Comparison of ENCODE assay signal across 25 mouse cellular contexts in the genomic region with DNA sequence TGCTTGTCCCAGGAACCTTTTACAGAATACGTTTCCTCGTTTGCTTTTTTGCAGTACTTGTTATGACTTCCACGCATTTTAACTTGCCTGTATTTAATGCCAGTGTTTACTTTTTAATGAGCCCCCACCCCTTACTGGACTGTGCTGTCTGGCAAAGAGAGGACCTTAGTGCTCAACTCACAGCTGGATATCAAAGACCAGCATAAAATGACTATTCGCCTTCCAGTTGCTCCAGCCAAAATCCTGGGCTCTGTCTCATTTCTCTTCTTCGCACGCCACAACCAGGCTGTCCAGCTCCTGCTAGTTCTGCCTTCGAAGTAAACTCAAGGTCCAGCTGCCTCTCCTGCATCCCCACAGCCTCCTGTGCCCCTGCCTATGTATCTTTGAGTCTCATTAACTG.
DNase-seq lines count a peak whose midpoint lies in the region; ATAC-seq and TF ChIP-seq lines count a peak whose summit lies in the region.
"Had no signal": no experiment of that assay in that cellular context is flagged by ENCODE, and none has a peak within 500 bp of the region (broad histone marks: within the 10 kb centered on the region; RNA-seq: fewer than 3 reads in every experiment).

No protein-coding gene starts in this region.

- WGBS in intestine, embryonic 14.5 days: 37% methylated on average over 7 of the region's 7 CpGs
- 47% methylated on average over 7 of the region's 7 CpGs for WGBS in intestine, postnatal 0 days
- 31% methylated on average over 7 of the region's 7 CpGs for WGBS in lung, embryonic 15.5 days
- WGBS in stomach, embryonic 14.5 days: 32% methylated on average over 7 of the region's 7 CpGs
- 24% methylated on average over 7 of the region's 7 CpGs for WGBS in stomach, postnatal 0 days
- 65% methylated on average over 7 of the region's 7 CpGs for WGBS in forebrain, embryonic 14.5 days

- no peak for DNase-seq in intestine, embryonic 14.5 days (ENCODE audit: low spot score)
- DNase-seq in lung, postnatal 25 days (ENCODE audit: low spot score): no peak
- DNase-seq in stomach, postnatal 0 days (ENCODE audit: low spot score): no peak
- DNase-seq in forebrain, embryonic 14.5 days (ENCODE audit: low spot score): no peak
- DNase-seq: adrenal gland, postnatal 10 days; adrenal gland, postnatal 36 days; B cell, adult 2 months; cerebellum, adult 18-20 months; cerebellum, adult 9-10 months; cerebellum, postnatal 14 days; forebrain, postnatal 0 days; gastrocnemius, adult 2 months; gastrocnemius, postnatal 14 days; heart, adult 18-20 months; heart, postnatal 14 days; heart, postnatal 4 days had no signal

- H3K9ac ChIP-seq in intestine, embryonic 14.5 days (ENCODE audit: low read length): 0 out of 2 replicates have a peak overlapping the region, but pooled peaks have one; percentile 5
- no peak overlapping the region for H3K9ac ChIP-seq in intestine, postnatal 0 days (ENCODE audit: low read depth, low read length)
- no peak overlapping the region for H3K9ac ChIP-seq in lung, embryonic 15.5 days
- H3K9ac ChIP-seq in stomach, embryonic 14.5 days (replicated peaks; ENCODE audit: low read depth, low read length): no peak overlapping the region
- H3K9ac ChIP-seq in stomach, postnatal 0 days (ENCODE audit: low read length): no peak overlapping the region
- no peak overlapping the region for H3K9ac ChIP-seq in forebrain, embryonic 14.5 days (ENCODE audit: low read length)
- H3K9ac ChIP-seq: forebrain, embryonic 13.5 days; forebrain, postnatal 0 days; heart, embryonic 13.5 days; hindbrain, embryonic 14.5 days had no signal

- no peak for ATAC-seq in intestine, embryonic 14.5 days (replicated peaks; ENCODE audit: low FRiP score, low TSS enrichment, low read depth)
- no peak for ATAC-seq in intestine, postnatal 0 days
- ATAC-seq in lung, embryonic 15.5 days (ENCODE audit: borderline replicate concordance, extremely low read depth, low FRiP score, low TSS enrichment): peak; percentile 43; the same call in 1 of the 2 replicates
- ATAC-seq in stomach, embryonic 14.5 days (ENCODE audit: insufficient number of reproducible peaks, insufficient read depth, low FRiP score, low read depth): no peak
- ATAC-seq in stomach, postnatal 0 days (ENCODE audit: low FRiP score, low TSS enrichment): peak; percentile 28; the same call in 1 of the 2 replicates
- ATAC-seq in forebrain, embryonic 14.5 days: no peak
- ATAC-seq: forebrain, embryonic 13.5 days; forebrain, postnatal 0 days; Patski had no signal

- no peak for TF ChIP-seq CTCF in intestine, postnatal 0 days (IDR thresholded peaks at IDR 0.05; ENCODE audit: low read depth)
- no peak for TF ChIP-seq CTCF in stomach, postnatal 0 days (IDR thresholded peaks at IDR 0.05; ENCODE audit: low read depth)

- no peaks in the 10 kb centered on the region for H3K36me3 ChIP-seq in intestine, embryonic 14.5 days (ENCODE audit: control insufficient read depth, insufficient read depth, low read length)
- no peaks in the 10 kb centered on the region for H3K36me3 ChIP-seq in intestine, postnatal 0 days (ENCODE audit: control insufficient read depth, insufficient read depth)
- no peaks in the 10 kb centered on the region for H3K36me3 ChIP-seq in lung, embryonic 15.5 days
- H3K36me3 ChIP-seq in stomach, embryonic 14.5 days (ENCODE audit: control insufficient read depth, insufficient read depth, low read length): no peaks in the 10 kb centered on the region
- H3K36me3 ChIP-seq in stomach, postnatal 0 days (ENCODE audit: control insufficient read depth, insufficient read depth, low read length): no peaks in the 10 kb centered on the region
- no peaks in the 10 kb centered on the region for H3K36me3 ChIP-seq in forebrain, embryonic 14.5 days (ENCODE audit: control insufficient read depth, insufficient read depth, low read length)
- H3K36me3 ChIP-seq: forebrain, embryonic 10.5 days; G1E; heart, embryonic 13.5 days had no signal

- no peaks in the 10 kb centered on the region for H3K9me3 ChIP-seq in intestine, embryonic 14.5 days (ENCODE audit: control insufficient read depth, low read length)
- H3K9me3 ChIP-seq in intestine, postnatal 0 days (ENCODE audit: control insufficient read depth): no peaks in the 10 kb centered on the region
- no peaks in the 10 kb centered on the region for H3K9me3 ChIP-seq in lung, embryonic 15.5 days
- H3K9me3 ChIP-seq in stomach, embryonic 14.5 days (ENCODE audit: control insufficient read depth, low read depth, low read length): no peaks in the 10 kb centered on the region
- no peaks in the 10 kb centered on the region for H3K9me3 ChIP-seq in stomach, postnatal 0 days (ENCODE audit: control insufficient read depth, low read length)
- no peaks in the 10 kb centered on the region for H3K9me3 ChIP-seq in forebrain, embryonic 14.5 days (replicated peaks; ENCODE audit: control insufficient read depth, low read length)
- H3K9me3 ChIP-seq: forebrain, embryonic 10.5 days; forebrain, embryonic 13.5 days; heart, embryonic 13.5 days had no signal

- 0 out of 2 replicates have a peak overlapping the region, but pooled peaks have one; percentile 59 for H3K27ac ChIP-seq in intestine, embryonic 14.5 days (ENCODE audit: low read depth)
- H3K27ac ChIP-seq in intestine, postnatal 0 days (ENCODE audit: low read depth, low read length): no peak overlapping the region
- peak overlapping the region; percentile 54 for H3K27ac ChIP-seq in lung, embryonic 15.5 days
- peak overlapping the region; percentile 82 for H3K27ac ChIP-seq in stomach, embryonic 14.5 days (ENCODE audit: low read length)
- peak overlapping the region; percentile 40; the same call in 1 of the 2 replicates for H3K27ac ChIP-seq in stomach, postnatal 0 days (replicated peaks)
- H3K27ac ChIP-seq in forebrain, embryonic 14.5 days (ENCODE audit: low read depth, low read length): no peak overlapping the region
- H3K27ac ChIP-seq: forebrain, embryonic 10.5 days; forebrain, embryonic 13.5 days; gastrocnemius, adult 2 months; hindbrain, embryonic 14.5 days had no signal

- no peak overlapping the region for H3K4me2 ChIP-seq in intestine, embryonic 14.5 days (ENCODE audit: low read length)
- no peak overlapping the region for H3K4me2 ChIP-seq in intestine, postnatal 0 days (replicated peaks; ENCODE audit: low read depth)
- H3K4me2 ChIP-seq in lung, embryonic 15.5 days: no peak overlapping the region
- no peak overlapping the region for H3K4me2 ChIP-seq in stomach, embryonic 14.5 days (replicated peaks; ENCODE audit: low read depth, low read length)
- no peak overlapping the region for H3K4me2 ChIP-seq in stomach, postnatal 0 days (replicated peaks; ENCODE audit: low read depth)
- H3K4me2 ChIP-seq in forebrain, embryonic 14.5 days (ENCODE audit: low read length): no peak overlapping the region
- H3K4me2 ChIP-seq: forebrain, embryonic 13.5 days; heart, embryonic 13.5 days; hindbrain, embryonic 14.5 days had no signal

- H3K4me1 ChIP-seq in intestine, embryonic 14.5 days (replicated peaks; ENCODE audit: control insufficient read depth, insufficient read depth, low read length): peaks cover 25% of the 10 kb centered on the region; the same call in 1 of the 2 replicates
- H3K4me1 ChIP-seq in intestine, postnatal 0 days (replicated peaks; ENCODE audit: control insufficient read depth, insufficient read depth, low read length): no peaks in the 10 kb centered on the region
- H3K4me1 ChIP-seq in lung, embryonic 15.5 days: peaks cover 18% of the 10 kb centered on the region
- peaks cover 20% of the 10 kb centered on the region for H3K4me1 ChIP-seq in stomach, embryonic 14.5 days (ENCODE audit: control insufficient read depth, insufficient read depth, low read length)
- H3K4me1 ChIP-seq in stomach, postnatal 0 days (replicated peaks; ENCODE audit: control insufficient read depth, insufficient read depth): no peaks in the 10 kb centered on the region
- 0 out of 2 replicates have a peak, but pooled peaks cover 2% of the 10 kb centered on the region for H3K4me1 ChIP-seq in forebrain, embryonic 14.5 days (ENCODE audit: control insufficient read depth, insufficient read depth, low read length)

- TF ChIP-seq EP300 in stomach, postnatal 0 days (optimal IDR thresholded peaks at IDR 0.05): no peak

- no peak overlapping the region for H3K4me3 ChIP-seq in intestine, embryonic 14.5 days (ENCODE audit: low read depth, low read length)
- no peak overlapping the region for H3K4me3 ChIP-seq in intestine, postnatal 0 days (ENCODE audit: low read depth, low read length)
- H3K4me3 ChIP-seq in lung, embryonic 15.5 days: no peak overlapping the region
- no peak overlapping the region for H3K4me3 ChIP-seq in stomach, embryonic 14.5 days (ENCODE audit: low read depth, low read length)
- no peak overlapping the region for H3K4me3 ChIP-seq in stomach, postnatal 0 days (ENCODE audit: low read depth, low read length)
- H3K4me3 ChIP-seq in forebrain, embryonic 14.5 days (ENCODE audit: low read depth, low read length): no peak overlapping the region
- H3K4me3 ChIP-seq: forebrain, embryonic 10.5 days; forebrain, embryonic 13.5 days; gastrocnemius, adult 2 months; heart, embryonic 13.5 days had no signal

- H3K27me3 ChIP-seq in intestine, embryonic 14.5 days (replicated peaks; ENCODE audit: control insufficient read depth, insufficient read depth, low read length): no peaks in the 10 kb centered on the region
- H3K27me3 ChIP-seq in intestine, postnatal 0 days (replicated peaks; ENCODE audit: control insufficient read depth, insufficient read depth, low read length): no peaks in the 10 kb centered on the region
- H3K27me3 ChIP-seq in lung, embryonic 15.5 days: no peaks in the 10 kb centered on the region
- H3K27me3 ChIP-seq in stomach, embryonic 14.5 days (ENCODE audit: control insufficient read depth, insufficient read depth, low read length): no peaks in the 10 kb centered on the region
- H3K27me3 ChIP-seq in stomach, postnatal 0 days (ENCODE audit: control insufficient read depth, insufficient read depth, low read length): no peaks in the 10 kb centered on the region
- H3K27me3 ChIP-seq in forebrain, embryonic 14.5 days (replicated peaks; ENCODE audit: control insufficient read depth, insufficient read depth, low read length): peaks cover 7% of the 10 kb centered on the region; the same call in 1 of the 2 replicates

Comparison
In these comparisons a context has a peak if more than half of its experiments do, and no peak if none do; other contexts are left out.
1. ATAC-seq: peak in lung, embryonic 15.5 days (single experiment) and stomach, postnatal 0 days (single experiment); none in intestine, embryonic 14.5 days (single experiment), intestine, postnatal 0 days (single experiment), stomach, embryonic 14.5 days (single experiment) and forebrain, embryonic 14.5 days (single experiment).
2. H3K27ac ChIP-seq: peak in intestine, embryonic 14.5 days (single experiment), lung, embryonic 15.5 days (single experiment), stomach, embryonic 14.5 days (single experiment) and stomach, postnatal 0 days (single experiment); none in intestine, postnatal 0 days (single experiment) and forebrain, embryonic 14.5 days (single experiment).